Mouse (Mus musculus): ENCODE results near the gene Tlr5.

Tlr5 gene

GRCm38 (mm10) chr1:182990092-182990762 is 35.6 kb downstream of the Tlr5 start:
- DNase-seq (ENCODE audit: low spot score in 2 of 2) = no peak

GRCm38 (mm10) chr1:182991002-182991778 is 36.6 kb downstream of the Tlr5 start:
- peak; percentile 51 to 81 for DNase-seq (ENCODE audit: low spot score in 2 of 2)

All from frontal cortex, postnatal 36 days (tissue).